Mouse (Mus musculus): Measurements from ENCODE around the gene Cyp26a1. TPM values are rescaled to one million over a fixed set of nuclear protein-coding genes. Genes with fewer than 3 reads are reported as not detected.

Gene Cyp26a1
- polyA plus RNA-seq, 2 experiments = 0.16 TPM; not detected in 1

GRCm38 (mm10) chr19:37685281-37685680 is 12.3 kb upstream of the Cyp26a1 start, which contains the start of gene Cyp26c1:
Cyp26c1 (plus strand) TSS chr19:37685581.
- Histone ChIP-seq H3K4me2 (ENCODE audit: low read depth) (no peak within 1 kb of the TSS), H3K27me3 (ENCODE audit: control insufficient read depth, insufficient read depth, low read length) (peaks cover 11% of the 10 kb centered on the region), H3K27ac (no peak within 1 kb of the TSS), H3K4me3 (ENCODE audit: insufficient read depth in 1 of 2, low read depth in 2 of 2, low read length in 2 of 2) (no peak within 1 kb of the TSS), H3K9me3 (ENCODE audit: control insufficient read depth, low read length) (no peaks in the 10 kb centered on the region), H3K9ac (replicated peaks) (no peak within 1 kb of the TSS), H3K36me3 (replicated peaks; ENCODE audit: control insufficient read depth, insufficient read depth, low read depth) (no peaks in the 10 kb centered on the region), H3K4me1 (replicated peaks; ENCODE audit: control insufficient read depth in 2 of 2, insufficient read depth in 2 of 2, low read length in 1 of 2) (no peaks in the 10 kb centered on the region)
- no peak for DNase-seq (ENCODE audit: low read depth in 3 of 3, low spot score in 3 of 3)
- TF ChIP-seq EP300 (IDR thresholded peaks at IDR 0.05; ENCODE audit: low read depth) (no peak), CTCF (IDR thresholded peaks at IDR 0.05; ENCODE audit: low read depth) (no peak)
- ATAC-seq (ENCODE audit: insufficient read depth) = no peak
- 75% methylated on average over 6 of the region's 6 CpGs for WGBS (ENCODE audit: insufficient replicate concordance)

GRCm38 (mm10) chr19:37686347-37686746 is 11.3 kb upstream of the Cyp26a1 start:
- Histone ChIP-seq H3K36me3 (replicated peaks; ENCODE audit: control insufficient read depth, insufficient read depth, low read depth) (no peaks in the 10 kb centered on the region), H3K4me1 (replicated peaks; ENCODE audit: control insufficient read depth in 2 of 2, insufficient read depth in 2 of 2, low read length in 1 of 2) (no peaks in the 10 kb centered on the region), H3K27ac (no peak overlapping the region), H3K4me3 (ENCODE audit: insufficient read depth in 1 of 2, low read depth in 2 of 2, low read length in 2 of 2) (no peak overlapping the region), H3K4me2 (ENCODE audit: low read depth) (no peak overlapping the region), H3K9ac (replicated peaks) (no peak overlapping the region), H3K27me3 (ENCODE audit: control insufficient read depth, insufficient read depth, low read length) (peaks cover 21% of the 10 kb centered on the region), H3K9me3 (ENCODE audit: control insufficient read depth, low read length) (no peaks in the 10 kb centered on the region)
- WGBS (ENCODE audit: insufficient replicate concordance) = 62% methylated on average over 23 of the region's 23 CpGs
- TF ChIP-seq CTCF (IDR thresholded peaks at IDR 0.05; ENCODE audit: low read depth) = no peak
- TF ChIP-seq EP300 (IDR thresholded peaks at IDR 0.05; ENCODE audit: low read depth) = no peak
- ATAC-seq (ENCODE audit: insufficient read depth) = no peak
- DNase-seq (ENCODE audit: low read depth in 3 of 3, low spot score in 3 of 3) = no peak

GRCm38 (mm10) chr19:37686941-37687850 is 10.4 kb upstream of the Cyp26a1 start:
- H3K4me2 ChIP-seq (ENCODE audit: low read depth) = no peak overlapping the region
- no peaks in the 10 kb centered on the region for H3K4me1 ChIP-seq (replicated peaks; ENCODE audit: control insufficient read depth in 2 of 2, insufficient read depth in 2 of 2, low read length in 1 of 2)
- H3K9ac ChIP-seq (replicated peaks) = no peak overlapping the region
- DNase-seq (ENCODE audit: low read depth in 3 of 3, low spot score in 3 of 3) = no peak
- TF ChIP-seq CTCF (IDR thresholded peaks at IDR 0.05; ENCODE audit: low read depth) (peak; percentile 64), EP300 (IDR thresholded peaks at IDR 0.05; ENCODE audit: low read depth) (no peak)
- no peaks in the 10 kb centered on the region for H3K36me3 ChIP-seq (replicated peaks; ENCODE audit: control insufficient read depth, insufficient read depth, low read depth)
- H3K27ac ChIP-seq = no peak overlapping the region
- H3K9me3 ChIP-seq (ENCODE audit: control insufficient read depth, low read length) = no peaks in the 10 kb centered on the region
- WGBS (ENCODE audit: insufficient replicate concordance) = 30% methylated on average over 62 of the region's 62 CpGs
- no peak for ATAC-seq (ENCODE audit: insufficient read depth)
- no peak overlapping the region for H3K4me3 ChIP-seq (ENCODE audit: insufficient read depth in 1 of 2, low read depth in 2 of 2, low read length in 2 of 2)
- peaks cover 30% of the 10 kb centered on the region for H3K27me3 ChIP-seq (ENCODE audit: control insufficient read depth, insufficient read depth, low read length)

- DNase-seq (ENCODE audit: low read depth in 3 of 3, low spot score in 3 of 3) = no peak
- ATAC-seq (ENCODE audit: insufficient read depth) = no peak
- H3K9ac ChIP-seq (replicated peaks) = no peak overlapping the region
- no peak overlapping the region for H3K27ac ChIP-seq
- peaks cover 53% of the 10 kb centered on the region for H3K27me3 ChIP-seq (ENCODE audit: control insufficient read depth, insufficient read depth, low read length)
- no peak overlapping the region for H3K4me2 ChIP-seq (ENCODE audit: low read depth)
- no peaks in the 10 kb centered on the region for H3K9me3 ChIP-seq (ENCODE audit: control insufficient read depth, low read length)
- no peak overlapping the region for H3K4me3 ChIP-seq (ENCODE audit: insufficient read depth in 1 of 2, low read depth in 2 of 2, low read length in 2 of 2)
- WGBS (ENCODE audit: insufficient replicate concordance) = 48% methylated on average over 5 of the region's 5 CpGs
- TF ChIP-seq CTCF (IDR thresholded peaks at IDR 0.05; ENCODE audit: low read depth) (no peak), EP300 (IDR thresholded peaks at IDR 0.05; ENCODE audit: low read depth) (no peak)
- H3K4me1 ChIP-seq (replicated peaks; ENCODE audit: control insufficient read depth in 2 of 2, insufficient read depth in 2 of 2, low read length in 1 of 2) = no peaks in the 10 kb centered on the region
- no peaks in the 10 kb centered on the region for H3K36me3 ChIP-seq (replicated peaks; ENCODE audit: control insufficient read depth, insufficient read depth, low read depth)
These were observed 8.1 kb upstream of the Cyp26a1 start for GRCm38 (mm10) chr19:37689478-37689877.

GRCm38 (mm10) chr19:37690716-37691115 is 6.9 kb upstream of the Cyp26a1 start:
- no peak for DNase-seq (ENCODE audit: low read depth in 3 of 3, low spot score in 3 of 3)
- TF ChIP-seq CTCF (IDR thresholded peaks at IDR 0.05; ENCODE audit: low read depth) (peak; percentile 60), EP300 (IDR thresholded peaks at IDR 0.05; ENCODE audit: low read depth) (no peak)
- Histone ChIP-seq H3K4me3 (ENCODE audit: insufficient read depth in 1 of 2, low read depth in 2 of 2, low read length in 2 of 2) (no peak overlapping the region), H3K27ac (no peak overlapping the region), H3K4me1 (replicated peaks; ENCODE audit: control insufficient read depth in 2 of 2, insufficient read depth in 2 of 2, low read length in 1 of 2) (no peaks in the 10 kb centered on the region), H3K27me3 (ENCODE audit: control insufficient read depth, insufficient read depth, low read length) (peaks cover 65% of the 10 kb centered on the region), H3K9ac (replicated peaks) (no peak overlapping the region), H3K36me3 (replicated peaks; ENCODE audit: control insufficient read depth, insufficient read depth, low read depth) (no peaks in the 10 kb centered on the region), H3K9me3 (ENCODE audit: control insufficient read depth, low read length) (no peaks in the 10 kb centered on the region), H3K4me2 (ENCODE audit: low read depth) (no peak overlapping the region)
- WGBS (ENCODE audit: insufficient replicate concordance) = 22% methylated on average over 29 of the region's 29 CpGs
- ATAC-seq (ENCODE audit: insufficient read depth) = no peak
